ENCODE assay signal across 8 mouse cellular contexts in the genomic region with DNA sequence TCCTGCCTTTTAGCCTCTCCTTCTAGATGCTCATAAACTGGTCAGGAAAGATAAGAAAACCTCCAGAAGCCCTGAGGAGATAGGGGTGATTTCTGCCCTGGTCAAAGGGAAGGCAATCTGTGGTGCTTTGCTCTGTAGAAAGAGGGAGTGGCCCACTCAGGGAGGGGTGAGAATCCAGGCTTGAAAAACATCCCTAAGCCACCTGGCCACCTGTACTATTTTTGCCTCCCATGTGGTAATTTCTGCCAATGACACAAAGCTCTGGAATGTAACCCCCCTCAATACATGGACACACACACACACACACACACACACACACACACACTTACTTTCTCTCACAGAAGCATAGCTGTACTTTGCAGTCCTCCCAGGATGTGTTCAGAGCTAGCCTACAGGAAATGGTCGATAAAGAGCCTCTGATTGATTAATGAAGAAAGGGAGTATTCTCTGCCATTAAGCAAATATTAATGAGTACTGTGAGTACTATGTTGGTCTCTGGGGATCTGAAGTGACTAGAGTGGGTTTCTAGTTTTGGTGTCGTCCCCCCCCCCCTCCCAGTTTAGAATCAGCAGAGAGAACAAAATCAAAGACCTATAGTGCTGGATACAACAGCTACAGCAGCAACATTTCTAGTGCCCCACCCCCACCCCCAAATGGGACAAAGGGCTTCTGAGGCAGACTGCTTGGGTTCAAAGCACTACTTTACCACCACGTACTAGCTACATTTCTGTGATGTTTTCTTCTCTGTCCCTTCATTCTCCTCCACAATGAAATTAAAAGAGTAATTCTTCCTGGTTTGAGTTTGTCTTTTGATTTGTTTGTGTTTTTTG. TPM values are rescaled to one million over a fixed set of nuclear protein-coding genes. Genes with fewer than 3 reads are reported as not detected.
A peak's percentile ranks its signal among the peaks of the same experiment; 100 is the strongest.
DNase-seq lines count a peak whose midpoint lies in the region; ATAC-seq and TF ChIP-seq lines count a peak whose summit lies in the region.

No protein-coding gene starts in this region.

- no peaks in the 10 kb centered on the region for H3K27me3 ChIP-seq in heart, adult 2 months (ENCODE audit: control insufficient read depth, insufficient read depth, low read length)
- H3K27me3 ChIP-seq in intestine, embryonic 16.5 days (replicated peaks; ENCODE audit: control insufficient read depth, insufficient read depth, low read length) = no peaks in the 10 kb centered on the region
- H3K27me3 ChIP-seq in stomach, embryonic 15.5 days (replicated peaks) = no peaks in the 10 kb centered on the region

- H3K4me3 ChIP-seq in heart, adult 2 months = no peak overlapping the region
- no peak overlapping the region for H3K4me3 ChIP-seq in intestine, embryonic 16.5 days (ENCODE audit: low read length)
- no peak overlapping the region for H3K4me3 ChIP-seq in stomach, embryonic 15.5 days (replicated peaks)

- ATAC-seq in intestine, embryonic 16.5 days = peak; percentile 89
- ATAC-seq in stomach, embryonic 15.5 days (ENCODE audit: insufficient read depth, low FRiP score, low read depth) = peak; percentile 76

- no peak for TF ChIP-seq POLR2A in heart, adult 2 months (IDR thresholded peaks at IDR 0.05; ENCODE audit: insufficient read depth, low read depth, low read length)

- peaks cover 9% of the 10 kb centered on the region for H3K79me2 ChIP-seq in heart, adult 2 months (replicated peaks; ENCODE audit: control insufficient read depth, insufficient read depth, low read length)

- TF ChIP-seq EP300 in heart, adult 2 months (IDR thresholded peaks at IDR 0.05; ENCODE audit: insufficient read depth, low read depth, low read length) = no peak

- peak overlapping the region; percentile 35; the same call in 1 of the 2 replicates for H3K9ac ChIP-seq in heart, adult 2 months (ENCODE audit: low read depth, low read length)
- H3K9ac ChIP-seq in intestine, embryonic 16.5 days (ENCODE audit: low read depth, low read length) = no peak overlapping the region
- H3K9ac ChIP-seq in stomach, embryonic 15.5 days = no peak overlapping the region

- H3K36me3 ChIP-seq in heart, adult 2 months (ENCODE audit: control insufficient read depth, insufficient read depth, low read length) = peaks cover 58% of the 10 kb centered on the region
- no peaks in the 10 kb centered on the region for H3K36me3 ChIP-seq in intestine, embryonic 16.5 days (ENCODE audit: control insufficient read depth, insufficient read depth, low read length)
- no peaks in the 10 kb centered on the region for H3K36me3 ChIP-seq in stomach, embryonic 15.5 days

- DNase-seq in heart, adult 2 months = peak in 1 of 2 experiments; percentile 22
- DNase-seq in heart, postnatal 14 days = no peak
- peak; percentile 60 for DNase-seq in spleen, adult 12 weeks (ENCODE audit: low spot score)
- DNase-seq in spleen, postnatal 14 days (ENCODE audit: low spot score in 2 of 2) = no peak
- no peak for DNase-seq in ovary, postnatal 14 days (ENCODE audit: low spot score)
- no peak for DNase-seq in left cerebral cortex, adult 8-10 months (ENCODE audit: low spot score in 2 of 2)

- H3K4me1 ChIP-seq in heart, adult 2 months (ENCODE audit: control insufficient read depth, insufficient read depth, low read length) = peaks cover 42% of the 10 kb centered on the region
- H3K4me1 ChIP-seq in intestine, embryonic 16.5 days (ENCODE audit: control insufficient read depth, insufficient read depth, low read length) = peaks cover 26% of the 10 kb centered on the region
- H3K4me1 ChIP-seq in stomach, embryonic 15.5 days = peaks cover 24% of the 10 kb centered on the region; the same call in 1 of the 2 replicates

- peak overlapping the region; percentile 62 for H3K27ac ChIP-seq in heart, adult 2 months
- peak overlapping the region; percentile 71 for H3K27ac ChIP-seq in intestine, embryonic 16.5 days (ENCODE audit: low read length)
- H3K27ac ChIP-seq in stomach, embryonic 15.5 days = peak overlapping the region; percentile 64

- WGBS in heart, adult 2 months = 47% methylated on average over 3 of the region's 3 CpGs
- WGBS in intestine, embryonic 16.5 days = 43% methylated on average over 3 of the region's 3 CpGs
- WGBS in stomach, embryonic 15.5 days = 41% methylated on average over 3 of the region's 3 CpGs

- no peaks in the 10 kb centered on the region for H3K9me3 ChIP-seq in intestine, embryonic 16.5 days (ENCODE audit: control insufficient read depth, low read length)
- no peaks in the 10 kb centered on the region for H3K9me3 ChIP-seq in stomach, embryonic 15.5 days

- TF ChIP-seq CTCF in heart, adult 2 months (IDR thresholded peaks at IDR 0.05) = no peak

- intact Hi-C loops in heart, adult 2 months (cut with DNase I) = no loop called here
- intact Hi-C loops in heart, postnatal 14 days (cut with DNase I) = loop anchor here (2.0 kb wide), 1 partner anchor 19 kb away; no protein-coding TSS in a partner anchor

- no peak overlapping the region for H3K4me2 ChIP-seq in intestine, embryonic 16.5 days (ENCODE audit: low read depth, low read length)
- no peak overlapping the region for H3K4me2 ChIP-seq in stomach, embryonic 15.5 days

RNA-seq across cellular contexts. Expression of gene Bcl2l1, which starts 20.0 kb away (rescaled TPM):
- 100 to 1,000 TPM in 1 of 2 experiments, 10 to 100 TPM in 1; 51.9 to 102 TPM for total RNA-seq in heart, adult 2 months (2021)
- 48.1 and 51.2 TPM in 2 replicates for polyA plus RNA-seq in heart, adult 2 months (2012; rRNA removed)
- total RNA-seq in heart, postnatal 14 days (2021) = 10 to 100 TPM; 79.8 to 92.2 TPM
- polyA plus RNA-seq in intestine, embryonic 16.5 days (2015; fragmentation: Nextera tagmentation; extraction: Ambion mirVana) = 65.8 and 66.8 TPM in 2 replicates
- polyA plus RNA-seq in stomach, embryonic 15.5 days (2015; fragmentation: Nextera tagmentation; extraction: Ambion mirVana) = 69.8 and 75.7 TPM in 2 replicates
- total RNA-seq in left cerebral cortex, adult 8-10 months (2022) = 100 to 1,000 TPM; 125 to 143 (median 135) TPM

RNA-seq across cellular contexts. Expression of gene Tpx2, which starts 36.2 kb away (rescaled TPM):
- 1 to 10 TPM in 1 of 2 experiments, under 1 TPM in 1; 0.75 to 1.1 TPM for total RNA-seq in heart, adult 2 months (2021)
- 0.18 and 0.50 TPM in 2 replicates for polyA plus RNA-seq in heart, adult 2 months (2012; rRNA removed)
- total RNA-seq in heart, postnatal 14 days (2021) = 1 to 10 TPM; 4.4 to 8.5 TPM
- polyA plus RNA-seq in intestine, embryonic 16.5 days (2015; fragmentation: Nextera tagmentation; extraction: Ambion mirVana) = 45.7 and 51.5 TPM in 2 replicates
- polyA plus RNA-seq in stomach, embryonic 15.5 days (2015; fragmentation: Nextera tagmentation; extraction: Ambion mirVana) = 66.5 TPM in 2 replicates
- total RNA-seq in left cerebral cortex, adult 8-10 months (2022) = 1 to 10 TPM; 1.9 to 2.9 (median 2.2) TPM

RNA-seq across cellular contexts. Expression of gene Cox4i2, which starts 57.6 kb away (rescaled TPM):
- total RNA-seq in heart, adult 2 months (2021) = 10 to 100 TPM; 12.1 to 18.0 TPM
- 12.0 and 13.2 TPM in 2 replicates for polyA plus RNA-seq in heart, adult 2 months (2012; rRNA removed)
- 10 to 100 TPM; 17.8 to 19.1 TPM for total RNA-seq in heart, postnatal 14 days (2021)
- 14.8 and 15.3 TPM in 2 replicates for polyA plus RNA-seq in intestine, embryonic 16.5 days (2015; fragmentation: Nextera tagmentation; extraction: Ambion mirVana)
- 19.0 and 19.5 TPM in 2 replicates for polyA plus RNA-seq in stomach, embryonic 15.5 days (2015; fragmentation: Nextera tagmentation; extraction: Ambion mirVana)
- total RNA-seq in left cerebral cortex, adult 8-10 months (2022) = 1 to 10 TPM; 2.1 to 4.8 (median 2.5) TPM
